Mouse (Mus musculus): ENCODE data around the gene Snrpd2.

DNA sequence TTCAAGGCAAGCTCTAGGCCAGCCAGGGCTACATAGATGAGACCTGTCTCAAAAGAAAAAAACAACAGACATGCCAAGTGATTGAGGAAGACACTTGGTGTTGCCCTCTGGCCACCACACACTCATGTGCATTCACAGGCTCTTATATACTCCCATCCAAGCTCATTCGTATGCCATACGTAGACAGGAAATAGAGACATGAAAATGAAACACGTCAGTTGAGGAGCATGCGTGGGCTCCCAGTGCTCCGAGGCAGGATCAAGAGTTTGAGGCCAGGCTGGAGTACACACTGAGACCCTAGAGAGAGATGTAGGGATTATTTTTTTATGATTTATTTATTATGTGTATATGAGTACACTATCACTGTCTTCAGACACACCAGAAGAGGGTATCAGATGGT is 20.1 kb upstream of the Snrpd2 start:
- no peak for TF ChIP-seq CTCF (IDR thresholded peaks at IDR 0.05; ENCODE audit: control insufficient read depth, insufficient read depth, insufficient replicate concordance, low read depth, low read length)
- no peak for TF ChIP-seq POLR2A (IDR thresholded peaks at IDR 0.05; ENCODE audit: control insufficient read depth, low read depth, low read length)
